Mouse (Mus musculus) liver, embryonic 14.5 days (tissue): ENCODE measurements around the gene Esrrg.

ENCODE experiments used
- CTCF ChIP-seq: IDR thresholded peaks from 2 replicates; pipeline ENCODE4 v1.5.1; 2016; ENCODE audit warnings: antibody characterized with exemption, low read depth, control low read depth
- EP300 ChIP-seq: IDR thresholded peaks from 2 replicates; pipeline ENCODE4 v1.6.1; 2016; ENCODE audit warnings: antibody characterized with exemption, low read depth

DNA sequence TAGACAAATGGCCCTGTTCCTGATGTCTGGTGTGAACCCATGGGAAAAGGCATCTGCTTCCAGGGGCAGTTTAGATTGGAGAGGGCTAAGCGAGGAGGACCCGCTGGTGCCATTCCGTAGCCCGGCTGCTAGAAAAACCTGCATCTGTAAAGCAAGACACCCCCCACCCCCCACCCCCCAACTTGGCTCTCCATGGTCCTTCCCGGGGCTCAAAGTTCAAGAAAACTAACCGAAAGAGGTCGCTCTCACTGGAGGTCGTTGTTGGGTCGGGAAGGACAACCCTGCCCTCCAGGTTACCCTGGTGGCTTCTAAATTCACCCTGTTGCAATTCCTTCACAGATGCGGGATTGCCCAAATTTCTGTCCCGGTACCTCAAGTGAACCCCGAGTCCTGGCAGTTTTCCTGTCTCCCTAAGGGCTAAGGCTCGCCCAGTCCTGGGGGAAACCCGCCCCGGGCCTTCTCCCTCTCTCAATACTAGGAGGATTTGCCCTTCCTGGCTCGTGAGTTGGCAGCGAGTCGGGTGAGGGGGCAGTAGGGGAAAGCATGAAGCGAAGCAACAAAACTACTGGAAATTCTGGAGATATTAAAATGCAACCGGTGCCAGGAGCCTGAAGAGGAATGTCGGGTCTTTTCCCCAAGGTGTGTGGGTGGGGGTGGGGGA, at the start of gene Esrrg:
- TF ChIP-seq EP300 = no peak
- no peak for TF ChIP-seq CTCF
